Mouse (Mus musculus): ENCODE measurements around the gene Ttll11.

Ttll11 gene

DNA sequence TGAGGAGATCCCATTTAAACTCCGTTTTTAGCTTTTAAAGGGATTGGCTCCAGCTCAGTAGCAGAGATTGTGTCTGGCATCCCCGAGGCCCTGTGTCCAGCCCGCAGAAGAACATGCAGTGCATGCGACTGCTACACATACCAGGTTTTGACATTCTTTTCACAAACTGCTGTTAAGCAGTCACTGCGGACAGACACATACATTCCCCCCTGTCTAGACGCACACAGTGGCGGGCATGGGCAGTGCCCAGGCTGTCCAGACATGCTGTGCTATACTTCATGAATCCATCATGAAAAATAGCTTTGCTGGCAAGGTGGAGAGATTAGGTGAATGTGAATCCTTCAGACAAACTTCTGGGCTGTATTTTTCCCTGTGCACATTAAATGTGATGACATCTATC lies 154.6 kb downstream of the Ttll11 start:
- ChIA-PET CTCF (interaction anchor here in 2 of 4 experiments (0.7 kb wide), 2 partner anchors 89 to 90 kb away, joined by 3 to 4 read pairs; no protein-coding TSS in a partner anchor), POLR2A (no interaction called here)

GRCm38 (mm10) chr2:35823589-35823988 lies 156.1 kb downstream of the Ttll11 start:
- CTCF ChIA-PET = no interaction called here
- POLR2A ChIA-PET = no interaction called here

DNA sequence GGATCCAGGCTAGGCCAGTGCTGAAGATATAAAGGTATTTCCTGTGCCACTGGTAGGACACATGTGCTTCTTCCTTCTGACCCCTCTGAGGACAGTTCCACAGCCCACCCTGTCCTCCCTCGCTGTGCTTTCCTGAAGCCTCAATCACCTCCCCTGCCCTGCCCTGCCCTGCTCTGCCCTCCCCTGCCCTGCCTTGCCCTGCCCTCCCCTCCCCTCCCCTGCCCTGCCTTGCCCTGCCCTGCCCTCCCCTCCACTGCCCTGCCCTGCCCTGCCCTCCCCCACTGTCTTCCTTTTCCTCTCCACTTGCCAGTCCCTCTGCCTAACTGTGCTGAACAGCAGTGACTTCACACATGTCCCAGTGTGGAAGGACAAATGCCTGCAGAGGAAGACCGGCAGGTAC lies 160.8 kb downstream of the Ttll11 start:
- POLR2A ChIA-PET = no interaction called here

DNA sequence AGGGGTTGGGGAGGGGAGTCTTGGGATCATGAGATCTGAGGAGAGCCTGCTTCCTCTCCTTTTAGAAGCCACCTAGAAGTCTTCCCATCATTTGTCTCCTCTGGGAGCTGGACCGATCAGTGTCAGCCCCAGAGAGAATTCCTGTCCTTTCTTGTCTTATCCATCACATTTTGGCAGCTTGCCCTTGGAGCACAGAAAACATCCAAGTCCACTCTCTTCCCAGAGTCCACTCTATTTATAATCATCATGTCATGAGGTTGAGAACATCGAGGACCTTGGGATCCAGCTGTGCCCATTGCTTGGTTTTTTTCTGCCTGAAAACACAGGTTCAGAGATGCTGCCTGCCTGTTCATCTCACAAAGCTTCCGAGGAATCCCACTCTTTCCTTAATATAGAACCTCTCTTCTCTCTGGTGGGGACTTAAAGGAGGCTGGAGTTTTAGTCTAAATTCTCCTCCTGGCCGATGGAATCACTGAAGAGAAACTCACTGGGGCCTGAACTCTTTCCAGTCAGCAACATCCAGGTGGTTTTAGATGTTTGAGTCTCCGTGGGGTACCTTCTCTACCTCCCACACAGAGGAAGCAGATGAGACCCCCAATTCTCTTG lies 163.6 kb downstream of the Ttll11 start:
- ChIA-PET POLR2A (no interaction called here), CTCF (no interaction called here)

More for the DNA sequence above, 160.8 kb downstream of the Ttll11 start:
- CTCF ChIA-PET = no interaction called here

- CTCF ChIA-PET = no interaction called here
- POLR2A ChIA-PET = no interaction called here
Measured at GRCm38 (mm10) chr2:35812561-35812933, 167.2 kb downstream of the Ttll11 start.

DNA sequence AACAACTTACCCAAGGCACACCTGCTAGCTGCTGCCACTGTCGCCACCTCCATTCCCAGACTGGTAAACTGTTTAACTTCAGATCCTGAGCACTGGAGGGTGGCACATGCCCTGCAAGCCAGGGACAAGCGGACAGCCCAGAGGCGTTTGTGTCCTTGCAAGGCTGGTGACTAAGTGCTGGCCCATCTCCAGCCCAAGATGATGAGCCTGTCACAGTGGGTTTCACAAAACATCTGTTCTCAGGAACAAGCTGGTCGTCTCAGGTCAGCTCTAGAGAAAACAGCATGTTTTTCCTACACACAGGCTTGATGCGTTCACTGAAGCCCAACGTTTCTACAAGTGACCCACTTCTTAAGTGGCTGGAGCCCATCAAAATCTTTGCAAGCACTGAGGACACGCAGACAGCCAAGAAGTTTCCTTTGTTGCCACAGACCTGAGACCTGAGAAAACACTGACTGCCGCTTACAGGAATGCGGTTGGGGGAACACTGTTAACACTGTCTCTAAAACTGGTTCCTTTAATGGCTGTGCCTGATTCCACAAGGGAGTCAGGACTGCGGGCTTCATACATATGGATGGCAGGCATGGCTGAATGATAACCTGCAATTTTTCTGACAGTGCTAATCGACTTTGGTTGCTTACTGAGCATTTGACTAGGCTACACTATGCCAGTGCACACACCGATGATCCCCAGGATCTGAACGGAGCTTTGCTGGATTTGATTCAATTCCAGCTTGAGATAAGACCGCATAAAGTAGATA lies 167.7 kb downstream of the Ttll11 start:
- ChIA-PET CTCF (no interaction called here), POLR2A (no interaction called here)

DNA sequence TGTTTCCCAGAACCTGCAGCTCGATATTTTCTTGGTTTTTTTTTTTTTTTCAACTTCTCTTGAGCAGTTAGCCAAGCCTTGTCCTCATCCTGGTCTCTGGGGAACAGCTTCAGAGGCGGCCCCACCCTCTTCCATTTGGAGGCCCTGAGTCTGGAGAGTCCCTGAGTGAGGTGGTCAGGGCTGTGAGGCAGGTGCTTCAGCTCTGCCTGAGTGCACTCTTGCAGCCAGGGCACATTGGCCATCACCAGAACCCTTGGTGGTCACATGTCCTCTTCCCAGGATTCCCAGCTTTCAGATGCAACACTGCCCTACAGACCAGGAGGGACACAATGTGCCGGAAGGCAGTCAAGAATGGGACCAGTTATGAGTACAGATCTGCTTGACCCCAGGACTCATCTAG lies 169.7 kb downstream of the Ttll11 start:
- POLR2A ChIA-PET = interaction anchor here in 1 of 4 experiments (0.8 kb wide), 1 partner anchor 131 kb away, joined by 4 read pairs; no protein-coding TSS in a partner anchor
- CTCF ChIA-PET = interaction anchor here in 1 of 4 experiments (0.7 kb wide), 1 partner anchor 86 kb away, joined by 4 read pairs; no protein-coding TSS in a partner anchor

GRCm38 (mm10) chr2:35809141-35809540 lies 170.6 kb downstream of the Ttll11 start:
- ChIA-PET CTCF (interaction anchor here in 3 of 4 experiments (0.5 to 0.7 kb wide), 3 partner anchors 85 to 520 kb away, joined by 4 read pairs; no protein-coding TSS in a partner anchor), POLR2A (interaction anchor here in 1 of 4 experiments (0.8 kb wide), 1 partner anchor 132 kb away, joined by 4 read pairs; no protein-coding TSS in a partner anchor)

DNA sequence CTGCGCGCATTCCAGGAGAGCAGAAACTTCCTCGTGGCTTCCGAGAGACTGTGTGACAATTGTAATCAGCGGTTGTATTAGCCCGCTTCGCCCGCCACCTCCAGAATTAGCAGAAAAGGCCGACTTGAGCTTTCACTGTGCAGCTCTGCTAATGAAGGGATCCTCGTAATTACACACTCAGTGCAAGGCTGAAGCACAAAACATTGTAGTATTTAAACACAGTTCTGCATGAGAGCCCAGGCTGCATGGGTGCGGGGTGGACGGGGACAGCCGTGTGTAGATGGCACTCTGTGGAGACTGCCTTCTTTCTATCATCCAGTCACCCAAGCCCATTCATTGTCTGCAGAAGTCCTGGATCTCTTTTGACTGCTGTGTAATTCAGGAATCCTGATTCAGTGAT lies 173.8 kb downstream of the Ttll11 start:
- ChIA-PET CTCF (interaction anchor here in 1 of 4 experiments (0.6 kb wide), 1 partner anchor 315 kb away, joined by 3 read pairs; no protein-coding TSS in a partner anchor), POLR2A (no interaction called here)

DNA sequence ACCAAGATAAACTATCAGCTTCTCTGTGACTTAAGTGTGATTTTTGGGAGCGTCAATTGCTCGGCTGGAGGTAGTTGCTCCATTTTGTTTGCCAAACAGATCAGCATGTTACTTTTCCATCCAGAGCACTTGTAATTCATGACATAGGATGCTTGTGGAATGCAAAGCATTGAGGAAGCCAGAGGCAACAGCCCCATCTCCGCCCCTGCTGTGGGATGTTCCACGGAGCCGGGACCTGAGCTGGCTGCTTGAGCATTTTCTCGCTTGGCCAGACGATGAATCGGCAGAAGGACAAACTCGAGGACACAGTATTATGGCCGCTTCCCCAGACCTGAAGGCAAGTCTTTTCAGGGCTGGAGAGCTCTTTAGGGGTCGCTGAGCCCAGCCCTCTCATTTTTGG lies 176.6 kb downstream of the Ttll11 start:
- POLR2A ChIA-PET = interaction anchor here in 1 of 4 experiments (0.5 to 0.6 kb wide), 2 partner anchors 37 to 337 kb away, joined by 3 to 7 read pairs; no protein-coding TSS in a partner anchor
- CTCF ChIA-PET = no interaction called here

DNA sequence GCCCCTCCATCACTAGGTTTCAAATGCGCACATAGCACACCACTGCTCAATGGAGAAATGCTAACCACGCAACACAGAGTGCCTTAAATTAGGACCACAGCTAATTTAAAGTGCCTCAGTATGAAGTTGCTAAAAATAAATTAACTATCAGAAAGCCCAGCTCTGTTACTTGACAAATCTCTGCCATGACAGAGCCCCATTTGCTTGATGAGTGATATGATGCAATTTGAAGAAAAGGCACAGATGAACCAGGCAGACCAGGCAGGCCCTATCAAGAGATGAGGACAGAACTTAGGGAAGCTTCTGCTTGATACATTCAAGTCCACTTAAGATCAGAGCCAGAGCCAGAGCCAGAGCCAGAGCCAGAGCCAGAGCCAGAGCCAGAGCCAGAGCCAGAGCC lies 178.0 kb downstream of the Ttll11 start:
- ChIA-PET POLR2A (no interaction called here), CTCF (no interaction called here)

- CTCF ChIA-PET = no interaction called here
- POLR2A ChIA-PET = interaction anchor here in 1 of 4 experiments (1.1 kb wide), 1 partner anchor 8 kb away, joined by 3 read pairs; no protein-coding TSS in a partner anchor
Measured at GRCm38 (mm10) chr2:35799073-35799472, 180.6 kb downstream of the Ttll11 start.

DNA sequence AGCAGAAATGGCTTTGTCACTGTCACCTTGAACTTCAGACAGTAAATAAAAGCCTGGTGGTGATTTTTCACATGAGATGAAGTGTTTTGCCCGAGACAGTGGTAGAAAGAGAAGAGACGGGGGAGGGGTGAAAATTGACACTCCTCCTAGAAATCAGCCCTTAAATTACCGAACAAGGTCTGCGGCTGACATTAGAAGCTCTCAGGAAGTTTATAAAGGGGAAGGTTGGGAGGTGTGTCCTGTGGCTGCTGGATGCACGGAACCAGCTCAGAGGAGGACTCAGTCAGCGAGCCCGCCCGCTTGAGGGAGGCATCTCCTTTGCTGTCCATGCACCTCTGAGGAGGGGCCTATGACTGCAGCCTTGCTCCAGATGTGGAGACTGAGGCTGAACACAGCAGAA lies 181.7 kb downstream of the Ttll11 start:
- ChIA-PET POLR2A (no interaction called here), CTCF (interaction anchor here in 1 of 4 experiments (0.5 kb wide), 1 partner anchor 116 kb away, joined by 3 read pairs; no protein-coding TSS in a partner anchor)

DNA sequence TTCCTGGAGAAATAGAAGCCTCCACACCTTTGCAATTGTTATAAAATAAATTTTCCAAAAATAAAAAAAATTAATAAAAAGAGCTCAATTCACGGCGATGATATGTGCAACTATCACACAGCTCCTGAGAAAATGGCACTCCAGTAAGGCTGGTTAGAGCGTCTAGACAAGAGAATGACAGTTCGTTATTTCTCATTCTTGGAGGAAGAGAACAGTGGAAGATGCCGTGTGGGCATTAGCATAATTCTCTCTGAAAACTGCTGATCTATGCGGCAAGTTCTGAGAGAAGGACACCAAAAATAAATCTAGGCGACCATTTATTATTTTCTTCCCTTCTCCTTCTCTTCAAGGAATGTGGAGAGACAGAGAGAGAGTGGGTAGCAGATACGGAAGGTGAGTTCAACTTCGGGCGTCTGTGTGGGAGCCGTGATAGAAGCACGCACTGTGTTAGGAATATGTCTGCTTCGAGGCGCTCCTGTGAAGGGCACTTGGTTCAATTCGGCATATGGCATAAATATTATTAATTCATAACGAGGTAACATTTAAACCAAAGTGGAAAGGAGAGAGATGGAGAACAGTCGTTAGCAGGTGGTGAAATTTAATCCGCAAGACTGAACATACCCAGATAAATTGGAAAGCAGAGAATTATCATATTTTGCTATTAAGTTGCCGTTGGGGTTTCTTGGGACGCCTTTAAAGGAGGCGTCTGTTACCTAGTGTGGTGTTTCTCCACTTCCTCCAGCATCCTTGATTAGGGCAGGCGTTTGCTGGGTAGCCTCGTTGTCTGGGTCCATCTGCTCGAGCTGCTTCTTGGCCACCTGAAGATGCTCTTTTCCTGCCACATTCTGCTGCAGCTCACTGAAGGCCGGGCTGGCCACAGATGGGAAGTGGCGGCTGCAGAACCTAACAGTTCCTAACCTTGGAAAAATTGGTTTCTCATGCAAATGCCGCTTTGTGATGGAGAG lies 190.1 kb downstream of the Ttll11 start:
- CTCF ChIA-PET = no interaction called here
- POLR2A ChIA-PET = interaction anchor here in 1 of 4 experiments (0.9 kb wide), 1 partner anchor 59 kb away, joined by 3 read pairs; no protein-coding TSS in a partner anchor

DNA sequence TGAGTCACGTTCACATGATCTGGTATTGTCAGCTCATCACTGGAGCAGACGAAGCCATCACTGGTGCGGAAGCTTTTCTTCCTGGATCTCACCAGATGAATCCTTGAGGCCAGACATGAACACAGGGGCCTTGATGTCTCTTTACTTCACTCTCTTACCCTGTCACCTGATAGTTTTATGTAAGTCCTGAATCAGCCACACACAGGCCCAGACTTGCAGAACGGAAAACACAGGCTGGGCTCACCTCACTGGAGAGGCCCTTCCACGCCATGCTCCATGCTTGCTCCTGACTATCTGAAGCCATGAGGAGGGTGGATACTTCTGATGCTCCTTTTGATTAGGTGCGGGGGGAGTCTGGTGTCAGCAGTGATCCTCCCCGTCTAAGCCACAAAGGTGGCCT lies 193.8 kb downstream of the Ttll11 start:
- ChIA-PET POLR2A (no interaction called here), CTCF (no interaction called here)

- POLR2A ChIA-PET = no interaction called here
- CTCF ChIA-PET = no interaction called here
Measured at GRCm38 (mm10) chr2:35783368-35783767, 196.3 kb downstream of the Ttll11 start.

DNA sequence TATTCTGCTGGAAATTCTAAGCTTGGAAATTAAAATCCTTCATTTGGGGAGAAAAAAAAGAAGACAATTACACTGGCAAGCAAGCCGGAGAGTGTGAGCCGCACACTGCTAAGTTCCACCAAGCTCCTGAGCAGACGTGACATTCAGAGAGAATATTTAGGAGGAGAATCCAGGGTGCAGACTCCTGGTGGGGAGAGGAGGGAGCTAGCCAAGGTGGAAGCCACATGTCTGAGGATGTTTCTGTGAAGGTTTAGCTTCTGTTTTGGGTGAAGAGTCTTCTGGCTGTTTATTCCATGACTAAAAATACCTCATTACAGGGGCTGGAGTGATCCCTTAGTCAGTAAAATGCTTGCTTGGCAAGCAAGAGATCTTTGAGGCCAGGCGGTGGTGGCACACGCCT lies 200.4 kb downstream of the Ttll11 start:
- CTCF ChIA-PET = interaction anchor here in 1 of 4 experiments (0.9 kb wide), 1 partner anchor 13 kb away, joined by 3 read pairs; no protein-coding TSS in a partner anchor
- POLR2A ChIA-PET = interaction anchor here in 1 of 4 experiments (0.6 kb wide), 1 partner anchor 301 kb away, joined by 3 read pairs; no protein-coding TSS in a partner anchor

DNA sequence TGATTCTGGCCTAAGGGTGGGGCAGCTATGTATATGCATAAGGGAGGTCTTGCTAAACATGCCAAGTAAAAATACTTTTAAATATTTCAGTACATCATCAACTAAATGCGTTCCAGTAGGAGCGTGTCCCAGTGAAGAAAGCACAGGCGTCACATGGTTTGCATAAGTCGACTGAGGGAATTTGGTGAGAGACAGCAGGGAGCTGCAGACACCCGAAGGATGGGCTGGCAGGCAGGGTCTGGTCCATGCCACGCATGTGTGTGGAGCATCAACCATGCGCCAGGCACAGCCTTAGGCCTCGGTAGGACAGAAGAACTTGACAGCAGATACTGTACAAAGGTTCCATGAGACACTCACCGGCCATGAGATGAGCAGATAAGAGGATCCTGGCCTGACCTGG lies 202.8 kb downstream of the Ttll11 start:
- CTCF ChIA-PET = no interaction called here
- POLR2A ChIA-PET = interaction anchor here in 1 of 4 experiments (0.6 kb wide), 1 partner anchor 19 kb away, joined by 3 read pairs; no protein-coding TSS in a partner anchor

- ChIA-PET CTCF (interaction anchor here in 1 of 4 experiments (0.6 kb wide), 1 partner anchor 54 kb away, joined by 3 read pairs; no protein-coding TSS in a partner anchor), POLR2A (no interaction called here)
Measured at GRCm38 (mm10) chr2:35775651-35776055, 204.1 kb downstream of the Ttll11 start.
